Mouse (Mus musculus) spleen, adult 18-20 months (tissue): ENCODE measurements at regions not wholly inside any gene's neighbourhood (a gene's known extent, or its start where the extent isn't known, plus 50 kb on each side); places are given as distances from the start of the nearest gene placed in this dataset.

Experiments
- DNase-seq, 2 experiments: peaks; one replicate each; pipeline ENCODE4 v3.0.0; 2022; ENCODE audit warnings: mixed read lengths in 2 of 2

- DNase-seq: no peak
These were observed 77.0 kb downstream of the Irs2 start for GRCm38 (mm10) chr8:10931266-10931665.

GRCm38 (mm10) chr8:10928836-10929235 is 79.4 kb downstream of the Irs2 start:
- no peak for DNase-seq

- no peak for DNase-seq
These were observed 79.9 kb downstream of the Irs2 start for GRCm38 (mm10) chr8:10928342-10928794.

- no peak for DNase-seq
These were observed 81.1 kb downstream of the Irs2 start for GRCm38 (mm10) chr8:10927187-10927586.

- DNase-seq: no peak
These were observed 81.7 kb downstream of the Irs2 start for GRCm38 (mm10) chr8:10926518-10926915.

- peak in 1 of 2 experiments; percentile 25 for DNase-seq
These were observed 82.4 kb downstream of the Irs2 start for GRCm38 (mm10) chr8:10925582-10926517.

GRCm38 (mm10) chr8:10924526-10925199 is 83.6 kb downstream of the Irs2 start:
- DNase-seq: peak; percentile 52 to 68

- no peak for DNase-seq
These were observed 84.2 kb downstream of the Irs2 start for GRCm38 (mm10) chr8:10924001-10924490.

GRCm38 (mm10) chr8:10923071-10924000 is 84.9 kb downstream of the Irs2 start:
- no peak for DNase-seq

- no peak for DNase-seq
These were observed 85.8 kb downstream of the Irs2 start for GRCm38 (mm10) chr8:10922209-10923030.

- no peak for DNase-seq
These were observed 86.6 kb downstream of the Irs2 start for GRCm38 (mm10) chr8:10921439-10922191.

- no peak for DNase-seq
These were observed 88.6 kb downstream of the Irs2 start for GRCm38 (mm10) chr8:10919620-10920019.

- no peak for DNase-seq
These were observed 89.7 kb downstream of the Irs2 start for GRCm38 (mm10) chr8:10918403-10919035.

GRCm38 (mm10) chr8:10914616-10915015 is 93.6 kb downstream of the Irs2 start:
- no peak for DNase-seq

- DNase-seq: no peak
These were observed 95.8 kb downstream of the Irs2 start for GRCm38 (mm10) chr8:10912436-10912835.

- DNase-seq: no peak
These were observed 96.9 kb downstream of the Irs2 start for GRCm38 (mm10) chr8:10911371-10911770.

GRCm38 (mm10) chr8:10910954-10911353 is 97.3 kb downstream of the Irs2 start:
- DNase-seq: no peak

GRCm38 (mm10) chr8:10910244-10910872 is 97.9 kb downstream of the Irs2 start:
- no peak for DNase-seq

GRCm38 (mm10) chr8:10909155-10909554 is 99.1 kb downstream of the Irs2 start:
- no peak for DNase-seq

GRCm38 (mm10) chr8:10906353-10906752 is 101.9 kb downstream of the Irs2 start:
- DNase-seq: no peak
